Mouse (Mus musculus) spleen, adult 2 months (tissue): ENCODE measurements at regions not wholly inside any gene's neighbourhood (a gene's known extent, or its start where the extent isn't known, plus 50 kb on each side); places are given as distances from the start of the nearest gene placed in this dataset.

Experiments
- CTCF ChIP-seq: fragments of 200-500 bp; IDR thresholded peaks from 2 replicates; pipeline ENCODE4 v1.5.1; 2011; ENCODE audit warnings: mild to moderate bottlenecking, inconsistent platforms; ENCODE audit not compliant: insufficient read depth, insufficient read length, insufficient replicate concordance; ENCODE audit errors: extremely low read depth
- POLR2A ChIP-seq: fragments of 200-500 bp; IDR thresholded peaks from 2 replicates; pipeline ENCODE4 v1.6.1; 2011; ENCODE audit warnings: low read depth, low read length, inconsistent platforms

DNA sequence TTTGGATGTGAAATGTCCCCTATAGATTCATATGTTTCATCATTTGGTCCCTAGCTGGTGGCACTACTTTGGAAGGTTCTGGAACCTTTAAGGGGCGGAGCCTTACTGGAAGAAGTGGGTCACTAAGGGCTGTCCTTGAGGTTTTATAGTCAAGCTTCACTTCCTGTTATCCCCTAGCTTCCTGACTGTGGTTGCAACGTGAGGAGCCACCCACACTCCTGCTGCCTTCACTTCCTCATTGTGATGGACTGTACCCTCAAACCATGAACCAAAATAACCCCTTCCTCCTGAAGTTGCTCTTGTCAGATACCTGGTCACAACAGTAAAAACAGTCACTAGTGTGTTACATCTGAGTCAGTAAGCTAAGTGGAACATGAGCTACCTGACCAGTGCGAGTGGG is 133.5 kb upstream of the Tmtc1 start:
- TF ChIP-seq CTCF, result no peak
- TF ChIP-seq POLR2A, result no peak
